Mouse (Mus musculus) stomach, embryonic 16.5 days (tissue): ENCODE results near the gene Olfr509. TPM values are rescaled to one million over a fixed set of nuclear protein-coding genes. Genes with fewer than 3 reads are reported as not detected.
"Not testable (repeated sequence)": the region's sequence is repeated elsewhere in the genome, so short reads cannot be mapped to it uniquely, and the experiment has no call there.

Experiments
- ATAC-seq: fragments of 200-750 bp; cut with Nextera tagmentation; 2 replicates; pipeline ENCODE4 v1.8.0; 2017; ENCODE audit warnings: moderate number of reproducible peaks, moderate TSS enrichment; ENCODE audit not compliant: insufficient read depth, low FRiP score
- H3K27ac ChIP-seq: fragments of 300-500 bp; sonication (generic); 2 replicates; pipeline ENCODE4 v1.5.1; 2014; ENCODE audit warnings: low read length
- H3K27me3 ChIP-seq: fragments of 300-500 bp; sonication (generic); 2 replicates; pipeline ENCODE4 v1.6.1; 2014; ENCODE audit warnings: low read length, control low read depth, mixed read lengths; ENCODE audit not compliant: control insufficient read depth, insufficient read depth
- H3K36me3 ChIP-seq: fragments of 300-500 bp; sonication (generic); 2 replicates; pipeline ENCODE4 v1.6.1; 2014; ENCODE audit warnings: low read length; ENCODE audit not compliant: control insufficient read depth, insufficient read depth
- H3K4me1 ChIP-seq: fragments of 300-500 bp; sonication (generic); 2 replicates; pipeline ENCODE4 v1.6.1; 2014; ENCODE audit warnings: low read length, control low read depth, mixed read lengths; ENCODE audit not compliant: control insufficient read depth, insufficient read depth
- H3K4me2 ChIP-seq: fragments of 300-500 bp; sonication (generic); 2 replicates; pipeline ENCODE4 v1.6.1; 2014; ENCODE audit warnings: low read depth, low read length, mixed read lengths
- H3K4me3 ChIP-seq: fragments of 300-500 bp; sonication (generic); replicated peaks from 2 replicates; pipeline ENCODE4 v1.5.1; 2014; ENCODE audit warnings: mild to moderate bottlenecking, low read length
- H3K9ac ChIP-seq: fragments of 300-500 bp; sonication (generic); 2 replicates; pipeline ENCODE4 v1.6.1; 2014; ENCODE audit warnings: low read length
- H3K9me3 ChIP-seq: fragments of 300-500 bp; sonication (generic); replicated peaks from 2 replicates; pipeline ENCODE4 v1.6.1; 2016; ENCODE audit warnings: low read length, control low read depth; ENCODE audit not compliant: control insufficient read depth
- WGBS: fragments of 180-500 bp; shearing (Covaris S2); extraction: QIAGEN DNeasy Blood & Tissue Kit; methylation state at CpG from one replicate; pipeline ENCODE4 v1.1.7; 2014; 5-methylcytosine and 5-hydroxymethylcytosine counted together
- polyA plus RNA-seq: library from polyadenylated mRNA; unstranded; fragments of >200 nt; fragmentation: Nextera tagmentation; extraction: Ambion mirVana; gene quantifications from 2 replicates; pipeline ENCODE4 v1.2.1, GENCODE M21; 2015

Gene Olfr509
- polyA plus RNA-seq, 1 experiment from 2014 or later = not detected

DNA sequence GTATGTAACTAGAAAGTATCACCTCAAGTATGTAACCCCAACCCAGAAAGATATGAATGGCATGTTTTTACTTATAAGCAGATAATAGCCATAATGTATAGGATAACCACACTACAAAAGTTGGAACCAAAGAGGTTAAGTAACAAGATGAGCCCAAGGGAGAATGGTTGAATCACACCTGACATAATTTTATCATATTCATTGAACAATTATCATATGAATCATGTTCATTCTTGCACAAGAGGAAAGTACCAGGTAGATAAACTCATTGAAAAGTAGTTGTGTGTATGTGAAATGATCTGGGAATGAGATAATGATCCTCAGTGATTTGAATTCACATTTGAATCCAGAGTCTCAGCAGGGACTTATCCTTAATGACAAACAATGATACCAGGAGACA lies 41.2 kb downstream of the Olfr509 start, which contains the start of gene Olfr506:
Gene Olfr506, plus strand, starts transcription at position 301 of the 400 bp plus-strand sequence.
- H3K4me3 ChIP-seq = no peak within 1 kb of the TSS
- no peaks in the 10 kb centered on the region for H3K9me3 ChIP-seq
- no peaks in the 10 kb centered on the region for H3K27me3 ChIP-seq
- H3K27ac ChIP-seq = no peak within 1 kb of the TSS
- H3K4me2 ChIP-seq = no peak within 1 kb of the TSS
- no peak within 1 kb of the TSS for H3K9ac ChIP-seq
- no peaks in the 10 kb centered on the region for H3K4me1 ChIP-seq
- no peaks in the 10 kb centered on the region for H3K36me3 ChIP-seq
- ATAC-seq = no peak

DNA sequence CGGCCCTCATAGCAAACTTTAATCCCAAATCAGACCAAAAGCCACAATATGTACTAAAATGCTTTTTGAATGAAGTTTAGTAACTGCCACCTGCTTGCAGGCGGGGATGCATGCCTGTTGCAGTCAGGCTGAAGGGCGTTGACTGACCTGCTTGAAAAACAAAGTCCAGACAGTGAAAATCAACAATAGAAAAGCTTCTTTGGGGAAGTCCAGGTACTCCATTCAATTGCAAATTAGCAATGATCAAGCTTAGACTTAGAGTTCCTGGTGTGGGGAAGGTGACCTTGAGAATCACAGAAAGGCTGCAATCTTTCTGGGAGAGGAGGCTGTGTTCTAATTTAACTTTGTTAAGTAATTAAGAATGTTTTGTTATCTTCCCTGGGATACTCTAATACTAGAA lies 49.8 kb downstream of the Olfr509 start:
- H3K27me3 ChIP-seq, H3K9ac ChIP-seq, H3K9me3 ChIP-seq, ATAC-seq, H3K36me3 ChIP-seq, H3K4me3 ChIP-seq, H3K4me2 ChIP-seq, H3K27ac ChIP-seq, H3K4me1 ChIP-seq: not testable (repeated sequence)
- WGBS = 75% methylated on average over 3 of the region's 3 CpGs

Other genes with a start within 250 kb of the Olfr509 start
- not detected in 2 replicates for gene Olfr497, start 231.5 kb downstream of the Olfr509 start, polyA plus RNA-seq
- gene Olfr498, start 186.6 kb downstream of the Olfr509 start, polyA plus RNA-seq = not detected in 2 replicates
- gene Olfr502, start 126.8 kb downstream of the Olfr509 start, polyA plus RNA-seq = not detected in 2 replicates
- not detected in 2 replicates for gene Olfr503, start 107.4 kb downstream of the Olfr509 start, polyA plus RNA-seq
- gene Olfr504, start 86.1 kb downstream of the Olfr509 start, polyA plus RNA-seq = not detected in 2 replicates
- not detected in 2 replicates for gene Olfr506, start 41.1 kb downstream of the Olfr509 start, polyA plus RNA-seq
- not detected in 2 replicates for gene Olfr507, start 30.1 kb downstream of the Olfr509 start, polyA plus RNA-seq
- gene Olfr508, start 21.9 kb downstream of the Olfr509 start, polyA plus RNA-seq = not detected in 2 replicates
- gene Olfr510, start 14.5 kb upstream of the Olfr509 start, polyA plus RNA-seq = not detected in 2 replicates
- not detected in 2 replicates for gene Olfr512, start 61.4 kb upstream of the Olfr509 start, polyA plus RNA-seq
- gene Olfr513, start 99.1 kb upstream of the Olfr509 start, polyA plus RNA-seq = not detected in 2 replicates
- gene Olfr514, start 174.1 kb upstream of the Olfr509 start, polyA plus RNA-seq = not detected in 2 replicates
- gene Olfr516, start 198.6 kb upstream of the Olfr509 start, polyA plus RNA-seq = not detected in 2 replicates
- gene Olfr517, start 220.5 kb upstream of the Olfr509 start, polyA plus RNA-seq = not detected in 2 replicates
- gene Olfr518, start 233.1 kb upstream of the Olfr509 start, polyA plus RNA-seq = not detected in 2 replicates
- not detected in 2 replicates for gene Olfr519, start 242.5 kb upstream of the Olfr509 start, polyA plus RNA-seq